Mouse (Mus musculus) naive thymus-derived CD4-positive, alpha-beta T cell, adult 2 months (primary cell): ENCODE measurements around the gene Phb2.

Source experiments
- DNase-seq: peaks from one replicate; pipeline ENCODE4 v3.0.0-alpha.2; 2011; ENCODE audit warnings: low read depth

Phb2 gene

GRCm38 (mm10) chr6:124746654-124747632, 34.8 kb downstream of the Phb2 start:
- no peak for DNase-seq

- peak; percentile 85 for DNase-seq
These were observed 38.3 kb downstream of the Phb2 start for GRCm38 (mm10) chr6:124750405-124750804.

- DNase-seq = no peak
These were observed 41.7 kb downstream of the Phb2 start for GRCm38 (mm10) chr6:124753861-124754260.

GRCm38 (mm10) chr6:124755306-124755705, 43.2 kb downstream of the Phb2 start:
- DNase-seq = no peak

GRCm38 (mm10) chr6:124755831-124756595, 43.9 kb downstream of the Phb2 start, which contains the start of the genes Gm45234 and Atn1:
Gm45234 (minus strand) TSS chr6:124756021.
Atn1 (minus strand) TSS chr6:124756524.
- DNase-seq = peak; percentile 62

GRCm38 (mm10) chr6:124756652-124757350, 44.7 kb downstream of the Phb2 start:
- DNase-seq = peak; percentile 59

- DNase-seq = no peak
These were observed 45.3 kb downstream of the Phb2 start for GRCm38 (mm10) chr6:124757351-124757880.

- DNase-seq = peak; percentile 15
These were observed 46.0 kb downstream of the Phb2 start for GRCm38 (mm10) chr6:124757909-124758848.

- no peak for DNase-seq
These were observed 46.7 kb downstream of the Phb2 start for GRCm38 (mm10) chr6:124758849-124759232.

- DNase-seq = peak; percentile 94
These were observed 47.1 kb downstream of the Phb2 start for GRCm38 (mm10) chr6:124759259-124759658.

- no peak for DNase-seq
These were observed 53.8 kb downstream of the Phb2 start for GRCm38 (mm10) chr6:124765951-124766350.
